Mouse (Mus musculus) stomach, postnatal 0 days (tissue): ENCODE data around the gene Bub3. TPM values are rescaled to one million over a fixed set of nuclear protein-coding genes. Genes with fewer than 3 reads are reported as not detected.

Experiments
- ATAC-seq: fragments of 200-750 bp; cut with Nextera tagmentation; 2 replicates; pipeline ENCODE4 v1.8.0; 2017; ENCODE audit not compliant: low FRiP score, low TSS enrichment
- DNase-seq: peaks from one replicate; pipeline ENCODE4 v3.0.0-alpha.2; 2016; ENCODE audit warnings: low spot score
- H3K27ac ChIP-seq: fragments of 300-500 bp; sonication (generic); replicated peaks from 2 replicates; pipeline ENCODE4 v1.5.1; 2014; ENCODE audit warnings: mild to moderate bottlenecking, control low read depth
- H3K27me3 ChIP-seq: fragments of 300-500 bp; sonication (generic); 2 replicates; pipeline ENCODE4 v1.6.1; 2014; ENCODE audit warnings: low read length; ENCODE audit not compliant: control insufficient read depth, insufficient read depth
- H3K36me3 ChIP-seq: fragments of 300-500 bp; sonication (generic); 2 replicates; pipeline ENCODE4 v1.6.1; 2014; ENCODE audit warnings: low read length, mixed read lengths; ENCODE audit not compliant: control insufficient read depth, insufficient read depth
- H3K4me1 ChIP-seq: fragments of 300-500 bp; sonication (generic); replicated peaks from 2 replicates; pipeline ENCODE4 v1.6.1; 2014; ENCODE audit warnings: antibody characterized with exemption; ENCODE audit not compliant: control insufficient read depth, insufficient read depth
- H3K4me2 ChIP-seq: fragments of 300-500 bp; sonication (generic); replicated peaks from 2 replicates; pipeline ENCODE4 v1.6.1; 2014; ENCODE audit warnings: low read depth, mild to moderate bottlenecking, control low read depth, moderate library complexity
- H3K4me3 ChIP-seq: fragments of 300-500 bp; sonication (generic); 2 replicates; pipeline ENCODE4 v1.5.1; 2014; ENCODE audit warnings: low read depth, low read length, control low read depth
- H3K9ac ChIP-seq: fragments of 300-500 bp; sonication (generic); 2 replicates; pipeline ENCODE4 v1.6.1; 2014; ENCODE audit warnings: mild to moderate bottlenecking, low read length, control low read depth, mixed read lengths
- H3K9me3 ChIP-seq: fragments of 300-500 bp; sonication (generic); 2 replicates; pipeline ENCODE4 v1.6.1; 2016; ENCODE audit warnings: low read length; ENCODE audit not compliant: control insufficient read depth
- CTCF ChIP-seq: IDR thresholded peaks from 2 replicates; pipeline ENCODE4 v1.5.1; 2016; ENCODE audit warnings: antibody characterized with exemption, low read depth, mild to moderate bottlenecking, moderate library complexity
- EP300 ChIP-seq: optimal IDR thresholded peaks from 2 replicates; pipeline ENCODE3; 2016; ENCODE audit warnings: antibody characterized with exemption
- WGBS: fragments of 180-500 bp; shearing (Covaris S2); extraction: QIAGEN DNeasy Blood & Tissue Kit; methylation state at CpG from one replicate; pipeline ENCODE4 v1.1.7; 2014; 5-methylcytosine and 5-hydroxymethylcytosine counted together
- polyA plus RNA-seq: library from polyadenylated mRNA; unstranded; fragments of >200 nt; fragmentation: Nextera tagmentation; extraction: Ambion mirVana; gene quantifications from 2 replicates; pipeline ENCODE4 v1.2.1, GENCODE M21; 2015

The Bub3 gene
- polyA plus RNA-seq, 1 experiment from 2014 or later, result 86.0 TPM

GRCm38 (mm10) chr7:131543623-131544481, 16.2 kb upstream of the Bub3 start:
- Histone ChIP-seq H3K4me1 (peaks cover 8% of the 10 kb centered on the region), H3K9me3 (no peaks in the 10 kb centered on the region), H3K27ac (no peak overlapping the region), H3K4me2 (peak overlapping the region; percentile 54; the same call in 1 of the 2 replicates), H3K27me3 (peaks cover 49% of the 10 kb centered on the region), H3K4me3 (peak overlapping the region; percentile 21), H3K9ac (no peak overlapping the region), H3K36me3 (no peaks in the 10 kb centered on the region)
- ATAC-seq (no peak), DNase-seq (peak; percentile 29)
- no peak for TF ChIP-seq EP300
- no peak for TF ChIP-seq CTCF
- under 1% methylated on average over 72 of the region's 75 CpGs for WGBS

GRCm38 (mm10) chr7:131544871-131545270, 15.2 kb upstream of the Bub3 start:
- no peaks in the 10 kb centered on the region for H3K9me3 ChIP-seq
- no peaks in the 10 kb centered on the region for H3K36me3 ChIP-seq
- peaks cover 8% of the 10 kb centered on the region for H3K4me1 ChIP-seq
- H3K27ac ChIP-seq, result no peak overlapping the region
- ATAC-seq, result no peak
- TF ChIP-seq CTCF (no peak), EP300 (no peak)
- no peak overlapping the region for H3K4me2 ChIP-seq
- no peak overlapping the region for H3K4me3 ChIP-seq
- no peak overlapping the region for H3K9ac ChIP-seq
- DNase-seq, result no peak
- H3K27me3 ChIP-seq, result peaks cover 54% of the 10 kb centered on the region
- 4% methylated on average over 5 of the region's 5 CpGs for WGBS

DNA sequence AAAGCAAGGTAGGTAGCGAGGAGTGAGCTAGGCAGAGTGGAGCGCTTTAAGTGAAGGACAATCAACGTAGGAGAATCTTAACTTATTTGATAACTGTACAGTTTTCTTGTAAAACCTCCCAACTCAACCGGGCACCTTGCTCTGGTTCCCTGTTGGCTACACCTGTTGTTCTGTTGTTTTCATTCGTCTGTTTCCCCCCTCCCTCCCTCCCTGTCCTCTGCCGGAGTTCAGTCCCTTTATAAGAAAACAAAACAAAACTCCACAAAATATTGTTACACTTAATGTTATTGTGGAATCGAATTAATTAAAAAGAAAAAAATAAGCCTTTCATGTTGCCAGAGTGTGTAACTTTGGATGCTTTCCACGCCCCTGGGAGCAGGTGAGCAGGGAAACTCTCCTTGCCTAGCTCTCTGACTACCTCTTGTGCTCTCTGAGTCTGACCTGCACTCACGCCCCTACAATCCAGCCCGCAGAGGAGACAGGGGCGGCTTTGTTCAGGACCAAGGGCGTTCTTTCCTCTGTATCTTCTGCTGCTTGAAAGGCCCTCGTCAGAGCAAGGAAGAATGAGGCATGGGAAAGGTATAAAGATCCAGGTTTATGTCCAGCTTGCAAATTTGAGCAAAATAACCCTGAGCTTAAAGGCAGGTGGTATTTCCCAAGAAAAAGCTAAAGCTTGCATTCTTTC, 14.2 kb upstream of the Bub3 start:
- Histone ChIP-seq H3K27me3 (peaks cover 53% of the 10 kb centered on the region), H3K27ac (no peak overlapping the region), H3K9me3 (no peaks in the 10 kb centered on the region), H3K4me1 (peaks cover 8% of the 10 kb centered on the region), H3K36me3 (no peaks in the 10 kb centered on the region), H3K9ac (no peak overlapping the region), H3K4me3 (no peak overlapping the region), H3K4me2 (no peak overlapping the region)
- no peak for ATAC-seq
- no peak for DNase-seq
- TF ChIP-seq EP300, result no peak
- TF ChIP-seq CTCF, result no peak
- WGBS, result 7% methylated on average over 13 of the region's 13 CpGs

- no peak overlapping the region for H3K27ac ChIP-seq
- H3K9me3 ChIP-seq, result no peaks in the 10 kb centered on the region
- 4% methylated on average over 2 of the region's 2 CpGs for WGBS
- peaks cover 55% of the 10 kb centered on the region for H3K27me3 ChIP-seq
- H3K36me3 ChIP-seq, result no peaks in the 10 kb centered on the region
- no peak overlapping the region for H3K4me2 ChIP-seq
- H3K9ac ChIP-seq, result no peak overlapping the region
- no peak overlapping the region for H3K4me3 ChIP-seq
- TF ChIP-seq CTCF, result no peak
- no peak for TF ChIP-seq EP300
- H3K4me1 ChIP-seq, result peaks cover 8% of the 10 kb centered on the region
- DNase-seq (no peak), ATAC-seq (no peak)
Measured at GRCm38 (mm10) chr7:131546423-131546822, 13.6 kb upstream of the Bub3 start.

DNA sequence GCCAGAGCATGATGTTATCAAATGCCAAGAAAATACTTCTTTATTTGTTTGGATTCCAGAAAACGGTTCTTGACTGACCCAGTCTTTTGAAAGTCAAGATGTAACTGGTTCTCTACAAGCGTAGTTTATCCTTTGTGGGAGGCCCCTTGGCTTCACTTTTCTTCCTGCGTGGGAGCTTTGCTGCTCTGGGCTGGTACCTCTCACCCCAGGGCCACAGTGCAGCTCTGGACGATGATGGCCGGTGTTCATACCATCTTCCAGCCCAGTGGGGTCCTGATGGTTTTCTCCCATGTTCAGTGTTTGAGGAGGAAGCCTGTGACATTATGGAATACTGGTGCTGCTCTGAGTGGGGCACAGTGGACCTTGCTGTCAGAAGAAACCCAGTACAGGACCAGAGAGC, 12.5 kb upstream of the Bub3 start:
- WGBS, result 3% methylated on average over 5 of the region's 5 CpGs
- TF ChIP-seq CTCF, result no peak
- TF ChIP-seq EP300, result no peak
- no peak overlapping the region for H3K4me3 ChIP-seq
- H3K27ac ChIP-seq, result no peak overlapping the region
- H3K36me3 ChIP-seq, result no peaks in the 10 kb centered on the region
- no peak overlapping the region for H3K9ac ChIP-seq
- peaks cover 49% of the 10 kb centered on the region for H3K27me3 ChIP-seq
- no peak overlapping the region for H3K4me2 ChIP-seq
- no peak for DNase-seq
- ATAC-seq, result no peak
- no peaks in the 10 kb centered on the region for H3K9me3 ChIP-seq
- peaks cover 3% of the 10 kb centered on the region for H3K4me1 ChIP-seq

- Histone ChIP-seq H3K9ac (no peak within 1 kb of the TSS), H3K36me3 (no peaks in the 10 kb centered on the region), H3K27me3 (peaks cover 52% of the 10 kb centered on the region), H3K27ac (no peak within 1 kb of the TSS), H3K4me2 (no peak within 1 kb of the TSS), H3K9me3 (no peaks in the 10 kb centered on the region), H3K4me3 (no peak within 1 kb of the TSS), H3K4me1 (no peaks in the 10 kb centered on the region)
- TF ChIP-seq CTCF, result no peak
- TF ChIP-seq EP300, result no peak
- WGBS, result 7% methylated on average over 3 of the region's 3 CpGs
- no peak for DNase-seq
- ATAC-seq, result no peak
Measured at GRCm38 (mm10) chr7:131548473-131548872, 11.5 kb upstream of the Bub3 start, which contains the start of gene Hmx2. Gene Hmx2 (plus strand): TSS chr7:131548773.
